Mouse (Mus musculus) 416B (cell line): Measurements from ENCODE around the gene AC140267.1.

Experiments
- DNase-seq: peaks from one replicate; pipeline ENCODE4 v3.0.0; 2011; ENCODE audit warnings: low read depth

AC140267.1 gene

DNA sequence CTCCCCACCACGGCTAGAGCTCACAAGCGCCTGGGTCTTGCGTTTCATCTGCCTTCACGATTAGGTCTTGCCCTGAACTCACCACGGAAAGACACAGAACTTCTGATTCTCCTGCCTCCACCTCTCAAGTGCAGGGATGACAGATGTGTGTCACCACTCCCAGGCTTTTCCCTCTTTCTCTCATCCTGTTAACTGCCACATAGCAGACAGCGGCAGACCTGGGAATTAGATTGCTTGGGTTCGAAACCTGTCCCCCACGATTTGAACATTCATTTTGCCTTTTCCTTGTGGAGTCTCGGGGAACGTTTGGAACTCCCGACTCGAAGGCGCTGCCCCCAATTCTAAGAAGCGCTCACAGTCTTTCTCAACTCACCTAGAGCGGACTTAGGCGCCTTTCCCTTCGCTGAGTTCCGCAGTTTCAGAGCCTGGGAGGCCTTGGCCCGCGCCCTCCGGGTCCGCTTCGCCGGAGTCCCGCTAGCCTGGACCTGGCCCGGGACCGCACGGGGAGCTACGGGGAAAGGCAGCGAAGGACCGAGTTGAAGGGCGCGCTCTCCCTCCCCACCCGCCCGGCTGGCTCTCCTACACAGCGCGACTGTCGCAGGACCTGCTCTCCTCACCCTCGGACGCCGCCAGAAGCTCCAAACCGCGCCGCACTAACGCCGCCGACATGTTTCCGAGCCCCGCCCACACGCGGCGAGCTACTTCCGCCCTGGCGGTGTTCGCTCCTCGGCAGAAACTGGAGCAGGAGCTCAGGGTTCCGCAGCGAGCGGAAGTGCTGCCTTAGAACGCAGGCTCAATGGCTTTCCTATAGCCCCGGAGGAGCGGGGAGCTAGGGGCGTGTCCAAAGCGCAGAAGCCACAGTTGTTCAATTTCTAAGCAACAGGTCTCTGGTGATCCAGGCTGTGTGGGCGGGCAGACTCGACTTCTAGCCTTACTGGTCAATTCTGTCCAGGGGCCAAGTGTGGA is 28.3 kb downstream of the AC140267.1 start, which contains the start of gene Rps19bp1:
Gene Rps19bp1 (minus strand): TSS at position 706 of the 966 bp plus-strand sequence.
- DNase-seq, result peak; percentile 96

DNA sequence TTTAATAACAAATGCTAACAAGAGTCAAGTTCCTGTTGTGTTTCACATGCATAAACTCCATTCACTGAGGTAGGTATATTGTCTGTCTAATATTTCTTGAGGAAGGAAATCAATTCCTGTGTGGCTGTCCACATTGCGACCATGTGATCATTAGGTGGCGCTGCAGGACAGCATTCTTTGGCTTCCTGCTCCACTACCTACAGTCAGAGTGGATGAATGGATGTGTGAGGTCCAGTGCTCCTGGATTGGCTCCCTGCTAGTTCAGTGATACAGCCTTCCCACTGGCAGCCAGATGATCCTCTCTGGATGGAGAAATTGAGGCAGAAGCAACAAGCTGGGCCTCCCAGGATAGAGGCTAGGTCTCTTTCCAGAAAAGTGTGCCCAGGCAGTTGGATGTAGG is 30.6 kb downstream of the AC140267.1 start:
- peak; percentile 84 for DNase-seq

DNA sequence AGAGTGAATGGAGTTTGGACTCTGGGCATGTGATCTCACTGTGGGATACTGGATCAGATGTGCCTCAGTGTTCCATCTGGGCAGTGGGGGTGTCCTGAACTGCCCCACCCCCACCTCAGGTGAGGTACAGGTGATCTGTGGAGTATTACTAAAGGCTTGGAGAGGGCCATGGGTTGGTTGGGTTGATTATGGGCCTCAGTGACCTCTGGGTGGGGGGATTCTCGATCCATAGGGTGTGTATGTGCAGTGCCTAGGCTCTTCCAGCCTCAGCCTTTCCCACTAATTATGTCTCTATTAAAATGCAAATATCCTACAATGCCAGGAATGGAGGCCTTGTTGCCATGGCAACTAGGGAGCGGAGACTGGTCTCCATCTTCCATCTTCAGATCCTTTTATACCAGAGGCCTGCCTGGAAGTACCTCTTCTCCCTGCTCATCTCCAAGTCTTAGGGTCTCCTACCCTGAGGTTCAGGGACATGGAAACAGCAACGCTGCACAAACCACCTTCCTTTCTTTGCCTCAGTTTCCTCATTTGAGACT is 36.3 kb downstream of the AC140267.1 start:
- DNase-seq, result no peak

- DNase-seq, result no peak
Observed at GRCm38 (mm10) chr15:80277107-80277506, 41.5 kb downstream of the AC140267.1 start.

GRCm38 (mm10) chr15:80277625-80278024 is 42.0 kb downstream of the AC140267.1 start:
- DNase-seq, result peak; percentile 66

DNA sequence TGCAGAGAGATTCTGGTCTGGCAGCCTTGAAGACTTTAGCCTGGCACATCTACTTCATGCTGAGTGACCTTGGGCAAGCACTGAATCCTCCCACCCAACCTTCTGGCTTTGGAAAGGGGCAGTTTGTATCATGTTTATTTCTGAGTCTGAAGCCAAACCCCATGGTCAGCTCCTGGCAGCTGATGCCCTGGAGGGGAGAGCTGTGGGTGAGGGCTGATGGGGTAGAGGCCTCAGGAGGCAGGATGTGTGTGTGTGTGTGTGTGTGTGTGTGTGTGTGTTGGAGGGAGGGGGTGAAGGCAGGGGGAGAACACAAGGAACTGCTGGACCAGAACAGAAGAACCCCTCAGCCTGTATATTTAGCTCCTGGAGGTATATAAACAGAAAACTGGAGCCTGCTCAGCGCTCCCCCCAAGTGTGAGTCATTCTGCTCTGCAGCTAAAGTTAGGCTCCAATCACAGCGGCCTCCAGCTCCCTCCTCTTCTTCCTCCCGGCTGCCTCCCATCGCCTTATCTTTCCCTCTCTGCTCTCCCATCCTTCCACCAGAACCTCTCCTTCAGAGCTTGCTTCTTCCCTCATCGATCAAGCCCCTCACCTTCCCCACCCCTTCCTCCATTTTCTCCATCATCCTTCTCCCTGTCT is 42.6 kb downstream of the AC140267.1 start:
- no peak for DNase-seq

DNA sequence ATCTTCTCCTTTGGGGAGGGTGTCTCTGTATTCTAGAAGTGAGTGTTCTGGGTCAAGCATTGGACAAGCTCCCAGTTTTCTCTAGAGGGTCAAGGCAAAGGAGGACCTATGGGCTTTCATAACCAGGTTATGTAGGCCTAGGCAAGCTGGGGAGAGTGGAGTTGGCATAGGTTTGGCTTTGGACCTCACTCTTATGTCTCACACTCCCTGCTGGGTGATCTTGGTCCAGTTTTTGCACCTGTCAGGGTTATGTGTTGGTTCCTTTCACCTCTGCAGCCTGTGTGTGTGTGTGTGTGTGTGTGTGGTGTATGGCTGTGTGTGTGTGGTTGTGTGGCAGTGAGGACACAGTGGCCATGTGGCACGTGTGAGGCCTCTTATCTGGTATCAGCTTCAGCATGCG is 43.4 kb downstream of the AC140267.1 start:
- DNase-seq, result no peak

- peak; percentile 46 for DNase-seq
Observed at GRCm38 (mm10) chr15:80280646-80281045, 45.0 kb downstream of the AC140267.1 start.
